Mouse (Mus musculus): ENCODE results near the gene Cxcr2. TPM values are rescaled to one million over a fixed set of nuclear protein-coding genes. Genes with fewer than 3 reads are reported as not detected.
A peak's percentile ranks its signal among the peaks of the same experiment; 100 is the strongest.

The Cxcr2 gene
- polyA plus RNA-seq (2015; fragmentation: Nextera tagmentation; extraction: Ambion mirVana) = 0.21 and 0.43 TPM in 2 replicates

- Histone ChIP-seq H3K9ac (ENCODE audit: low read length) (no peak within 1 kb of the TSS), H3K27ac (ENCODE audit: low read length) (no peak within 1 kb of the TSS), H3K4me2 (ENCODE audit: low read depth, low read length) (no peak within 1 kb of the TSS), H3K4me3 (ENCODE audit: low read length) (no peak within 1 kb of the TSS), H3K36me3 (ENCODE audit: control insufficient read depth, insufficient read depth, low read length) (no peaks in the 10 kb centered on the region), H3K9me3 (ENCODE audit: control insufficient read depth, low read length) (no peaks in the 10 kb centered on the region), H3K27me3 (ENCODE audit: control insufficient read depth, insufficient read depth, low read depth, low read length) (no peaks in the 10 kb centered on the region), H3K4me1 (replicated peaks; ENCODE audit: control insufficient read depth, insufficient read depth, low read length) (peaks cover 6% of the 10 kb centered on the region; the same call in 1 of the 2 replicates)
- WGBS = 59% methylated on average over 8 of the region's 8 CpGs
- ATAC-seq (ENCODE audit: low read depth) = no peak
Measured at GRCm38 (mm10) chr1:74153461-74154184, at the start of gene Cxcr2. Gene Cxcr2, plus strand, starts transcription at chr1:74153989.

- Histone ChIP-seq H3K27me3 (ENCODE audit: control insufficient read depth, insufficient read depth, low read depth, low read length) (no peaks in the 10 kb centered on the region), H3K4me1 (replicated peaks; ENCODE audit: control insufficient read depth, insufficient read depth, low read length) (peaks cover 17% of the 10 kb centered on the region), H3K27ac (ENCODE audit: low read length) (no peak overlapping the region), H3K9me3 (ENCODE audit: control insufficient read depth, low read length) (no peaks in the 10 kb centered on the region), H3K36me3 (ENCODE audit: control insufficient read depth, insufficient read depth, low read length) (no peaks in the 10 kb centered on the region), H3K4me2 (ENCODE audit: low read depth, low read length) (no peak overlapping the region), H3K9ac (ENCODE audit: low read length) (no peak overlapping the region), H3K4me3 (ENCODE audit: low read length) (no peak overlapping the region)
- ATAC-seq (ENCODE audit: low read depth) = no peak
- 66% methylated on average over 4 of the region's 4 CpGs for WGBS
Measured at GRCm38 (mm10) chr1:74105660-74106059, 48.1 kb upstream of the Cxcr2 start.

GRCm38 (mm10) chr1:74106214-74106613 lies 47.6 kb upstream of the Cxcr2 start:
- Histone ChIP-seq H3K4me3 (ENCODE audit: low read length) (no peak overlapping the region), H3K9me3 (ENCODE audit: control insufficient read depth, low read length) (no peaks in the 10 kb centered on the region), H3K4me1 (replicated peaks; ENCODE audit: control insufficient read depth, insufficient read depth, low read length) (peaks cover 21% of the 10 kb centered on the region), H3K36me3 (ENCODE audit: control insufficient read depth, insufficient read depth, low read length) (no peaks in the 10 kb centered on the region), H3K27ac (ENCODE audit: low read length) (no peak overlapping the region), H3K27me3 (ENCODE audit: control insufficient read depth, insufficient read depth, low read depth, low read length) (no peaks in the 10 kb centered on the region), H3K9ac (ENCODE audit: low read length) (no peak overlapping the region), H3K4me2 (ENCODE audit: low read depth, low read length) (no peak overlapping the region)
- no peak for ATAC-seq (ENCODE audit: low read depth)
- 61% methylated on average over 6 of the region's 6 CpGs for WGBS

GRCm38 (mm10) chr1:74107931-74108618 lies 45.7 kb upstream of the Cxcr2 start:
- Histone ChIP-seq H3K36me3 (ENCODE audit: control insufficient read depth, insufficient read depth, low read length) (no peaks in the 10 kb centered on the region), H3K27me3 (ENCODE audit: control insufficient read depth, insufficient read depth, low read depth, low read length) (no peaks in the 10 kb centered on the region), H3K27ac (ENCODE audit: low read length) (no peak overlapping the region), H3K4me2 (ENCODE audit: low read depth, low read length) (no peak overlapping the region), H3K9ac (ENCODE audit: low read length) (no peak overlapping the region), H3K9me3 (ENCODE audit: control insufficient read depth, low read length) (no peaks in the 10 kb centered on the region), H3K4me3 (ENCODE audit: low read length) (no peak overlapping the region), H3K4me1 (replicated peaks; ENCODE audit: control insufficient read depth, insufficient read depth, low read length) (peaks cover 23% of the 10 kb centered on the region)
- WGBS = 76% methylated on average over 4 of the region's 5 CpGs
- ATAC-seq (ENCODE audit: low read depth) = no peak

GRCm38 (mm10) chr1:74109670-74110069 lies 44.1 kb upstream of the Cxcr2 start:
- Histone ChIP-seq H3K9ac (ENCODE audit: low read length) (no peak overlapping the region), H3K27me3 (ENCODE audit: control insufficient read depth, insufficient read depth, low read depth, low read length) (no peaks in the 10 kb centered on the region), H3K4me1 (replicated peaks; ENCODE audit: control insufficient read depth, insufficient read depth, low read length) (peaks cover 11% of the 10 kb centered on the region), H3K27ac (ENCODE audit: low read length) (no peak overlapping the region), H3K4me2 (ENCODE audit: low read depth, low read length) (no peak overlapping the region), H3K4me3 (ENCODE audit: low read length) (no peak overlapping the region), H3K9me3 (ENCODE audit: control insufficient read depth, low read length) (no peaks in the 10 kb centered on the region), H3K36me3 (ENCODE audit: control insufficient read depth, insufficient read depth, low read length) (no peaks in the 10 kb centered on the region)
- no peak for ATAC-seq (ENCODE audit: low read depth)
- WGBS = 41% methylated on average over 2 of the region's 2 CpGs

GRCm38 (mm10) chr1:74110932-74111695 lies 42.7 kb upstream of the Cxcr2 start:
- H3K27ac ChIP-seq (ENCODE audit: low read length) = no peak overlapping the region
- H3K36me3 ChIP-seq (ENCODE audit: control insufficient read depth, insufficient read depth, low read length) = no peaks in the 10 kb centered on the region
- ATAC-seq (ENCODE audit: low read depth) = peak; percentile 75
- H3K9ac ChIP-seq (ENCODE audit: low read length) = no peak overlapping the region
- no peak overlapping the region for H3K4me2 ChIP-seq (ENCODE audit: low read depth, low read length)
- H3K4me1 ChIP-seq (replicated peaks; ENCODE audit: control insufficient read depth, insufficient read depth, low read length) = peaks cover 10% of the 10 kb centered on the region
- H3K27me3 ChIP-seq (ENCODE audit: control insufficient read depth, insufficient read depth, low read depth, low read length) = no peaks in the 10 kb centered on the region
- H3K4me3 ChIP-seq (ENCODE audit: low read length) = no peak overlapping the region
- WGBS = 24% methylated on average over 8 of the region's 8 CpGs
- H3K9me3 ChIP-seq (ENCODE audit: control insufficient read depth, low read length) = no peaks in the 10 kb centered on the region

- ATAC-seq (ENCODE audit: low read depth) = peak; percentile 15; the same call in 1 of the 2 replicates
- no peak overlapping the region for H3K9ac ChIP-seq (ENCODE audit: low read length)
- H3K4me3 ChIP-seq (ENCODE audit: low read length) = no peak overlapping the region
- H3K27ac ChIP-seq (ENCODE audit: low read length) = no peak overlapping the region
- 48% methylated on average over 6 of the region's 6 CpGs for WGBS
- H3K4me2 ChIP-seq (ENCODE audit: low read depth, low read length) = no peak overlapping the region
- no peaks in the 10 kb centered on the region for H3K27me3 ChIP-seq (ENCODE audit: control insufficient read depth, insufficient read depth, low read depth, low read length)
- H3K36me3 ChIP-seq (ENCODE audit: control insufficient read depth, insufficient read depth, low read length) = no peaks in the 10 kb centered on the region
- peaks cover 10% of the 10 kb centered on the region for H3K4me1 ChIP-seq (replicated peaks; ENCODE audit: control insufficient read depth, insufficient read depth, low read length)
- H3K9me3 ChIP-seq (ENCODE audit: control insufficient read depth, low read length) = no peaks in the 10 kb centered on the region
Measured at GRCm38 (mm10) chr1:74111696-74112030, 42.1 kb upstream of the Cxcr2 start.

- no peaks in the 10 kb centered on the region for H3K36me3 ChIP-seq (ENCODE audit: control insufficient read depth, insufficient read depth, low read length)
- no peak for ATAC-seq (ENCODE audit: low read depth)
- H3K4me3 ChIP-seq (ENCODE audit: low read length) = no peak overlapping the region
- no peak overlapping the region for H3K27ac ChIP-seq (ENCODE audit: low read length)
- peaks cover 10% of the 10 kb centered on the region for H3K4me1 ChIP-seq (replicated peaks; ENCODE audit: control insufficient read depth, insufficient read depth, low read length)
- no peak overlapping the region for H3K9ac ChIP-seq (ENCODE audit: low read length)
- no peaks in the 10 kb centered on the region for H3K27me3 ChIP-seq (ENCODE audit: control insufficient read depth, insufficient read depth, low read depth, low read length)
- WGBS = 43% methylated on average over 3 of the region's 3 CpGs
- H3K4me2 ChIP-seq (ENCODE audit: low read depth, low read length) = no peak overlapping the region
- no peaks in the 10 kb centered on the region for H3K9me3 ChIP-seq (ENCODE audit: control insufficient read depth, low read length)
Measured at GRCm38 (mm10) chr1:74113071-74113470, 40.7 kb upstream of the Cxcr2 start.

GRCm38 (mm10) chr1:74117876-74118275 lies 35.9 kb upstream of the Cxcr2 start:
- ATAC-seq (ENCODE audit: low read depth) = no peak
- Histone ChIP-seq H3K4me3 (ENCODE audit: low read length) (no peak overlapping the region), H3K4me2 (ENCODE audit: low read depth, low read length) (no peak overlapping the region), H3K4me1 (replicated peaks; ENCODE audit: control insufficient read depth, insufficient read depth, low read length) (peaks cover 16% of the 10 kb centered on the region), H3K27me3 (ENCODE audit: control insufficient read depth, insufficient read depth, low read depth, low read length) (no peaks in the 10 kb centered on the region; the same call in 1 of the 2 replicates), H3K36me3 (ENCODE audit: control insufficient read depth, insufficient read depth, low read length) (no peaks in the 10 kb centered on the region), H3K27ac (ENCODE audit: low read length) (no peak overlapping the region), H3K9ac (ENCODE audit: low read length) (no peak overlapping the region), H3K9me3 (ENCODE audit: control insufficient read depth, low read length) (no peaks in the 10 kb centered on the region)
- WGBS = 82% methylated on average over 6 of the region's 6 CpGs
